Mouse (Mus musculus): ENCODE data around the gene Gabbr2. TPM values are rescaled to one million over a fixed set of nuclear protein-coding genes. Genes with fewer than 3 reads are reported as not detected.

Gabbr2 gene
- total and polyA plus RNA-seq, 3 experiments = not detected

DNA sequence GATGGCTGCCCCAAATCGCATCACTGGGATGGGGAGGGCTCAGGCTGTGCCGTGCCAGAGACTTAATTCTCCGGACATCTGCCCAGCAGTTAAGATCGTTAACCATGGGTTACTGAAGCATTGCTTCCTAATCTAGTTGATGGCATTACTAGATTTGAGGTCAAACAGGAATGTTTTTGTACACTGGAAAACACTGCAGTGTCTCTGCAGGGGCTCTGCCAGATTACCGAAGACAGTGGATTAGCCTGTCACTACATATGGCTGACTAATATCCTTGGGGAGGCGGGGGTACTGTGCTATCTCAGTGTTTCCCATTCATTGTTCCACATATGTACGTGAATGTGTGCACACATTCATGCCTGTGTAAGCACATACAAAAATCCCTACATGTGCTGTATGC, 225.3 kb downstream of the Gabbr2 start:
- Histone ChIP-seq H3K4me2 (ENCODE audit: insufficient read depth, low read depth, poor library complexity, severe bottlenecking) (no peak overlapping the region), H3K4me1 (ENCODE audit: control insufficient read depth in 1 of 2, insufficient read depth in 2 of 2) (peaks cover 0 to 23% of the 10 kb centered on the region in 2 experiments; a peak in 2 of 4 replicates), H3K9ac (ENCODE audit: insufficient read depth, low read depth) (no peak overlapping the region), H3K79me2 (replicated peaks; ENCODE audit: control insufficient read depth, extremely low read depth, insufficient read depth, poor library complexity, severe bottlenecking) (no peaks in the 10 kb centered on the region), H3K36me3 (replicated peaks in 1 of 2; ENCODE audit: control insufficient read depth in 1 of 2, insufficient read depth in 1 of 2, low read length in 1 of 2) (no peaks in the 10 kb centered on the region), H3K27me3 (replicated peaks) (no peaks in the 10 kb centered on the region), H3K9me3 (replicated peaks; ENCODE audit: low read length) (no peaks in the 10 kb centered on the region), H3K27ac (ENCODE audit: insufficient read depth, low read depth) (no peak overlapping the region), H3K4me3 (replicated peaks in 1 of 3; ENCODE audit: low read depth in 2 of 3, low read length in 2 of 3, poor library complexity in 1 of 3) (no peak overlapping the region)
- dilution Hi-C loops (cut with MboI; ENCODE audit: extremely low pct_ligation_motif_present, extremely low pct_unique_long_range_greater_than_20kb, low sequenced_read_pairs) = no loop called here
- no peak for TF ChIP-seq TCF12 (IDR thresholded peaks at IDR 0.05; ENCODE audit: low read depth, low read length)
- no peak for TF ChIP-seq MAX (IDR thresholded peaks at IDR 0.05; ENCODE audit: low read length)
- TF ChIP-seq MAZ (IDR thresholded peaks at IDR 0.05; ENCODE audit: low read depth, low read length) = no peak
- TF ChIP-seq PAX5 (IDR thresholded peaks at IDR 0.05; ENCODE audit: low read length) = no peak
- TF ChIP-seq EP300 (IDR thresholded peaks at IDR 0.05; ENCODE audit: low read length) = no peak
- no peak for TF ChIP-seq RAD21 (IDR thresholded peaks at IDR 0.05; ENCODE audit: low read depth, low read length)
- TF ChIP-seq KAT2A (IDR thresholded peaks at IDR 0.05; ENCODE audit: insufficient replicate concordance, low read length) = no peak
- no peak for TF ChIP-seq POLR2AphosphoS2 (IDR thresholded peaks at IDR 0.05; ENCODE audit: low read depth, low read length)
- no peak for TF ChIP-seq MAFK (IDR thresholded peaks at IDR 0.05; ENCODE audit: insufficient replicate concordance, low read length)
- TF ChIP-seq CTCF (conservative IDR thresholded peaks at IDR 0.05 in 1 of 2, IDR thresholded peaks at IDR 0.05 in 1 of 2; ENCODE audit: low read depth in 2 of 2, low read length in 2 of 2) = no peak
- TF ChIP-seq GABPA (IDR thresholded peaks at IDR 0.05; ENCODE audit: insufficient replicate concordance, low read depth, low read length) = no peak
- TF ChIP-seq USF1 (IDR thresholded peaks at IDR 0.05; ENCODE audit: low read depth, low read length) = no peak
- no peak for TF ChIP-seq ZKSCAN1 (IDR thresholded peaks at IDR 0.05; ENCODE audit: borderline replicate concordance, low read depth, low read length)
- no peak for TF ChIP-seq JUN (IDR thresholded peaks at IDR 0.05; ENCODE audit: insufficient read depth, low read depth, low read length)
- in situ Hi-C loops (cut with MboI; ENCODE audit: low pct_ligation_motif_present, low pct_unique_long_range_greater_than_20kb, low sequenced_read_pairs) = no loop called here
- no peak for DNase-seq (ENCODE audit: extremely low read depth)

DNA sequence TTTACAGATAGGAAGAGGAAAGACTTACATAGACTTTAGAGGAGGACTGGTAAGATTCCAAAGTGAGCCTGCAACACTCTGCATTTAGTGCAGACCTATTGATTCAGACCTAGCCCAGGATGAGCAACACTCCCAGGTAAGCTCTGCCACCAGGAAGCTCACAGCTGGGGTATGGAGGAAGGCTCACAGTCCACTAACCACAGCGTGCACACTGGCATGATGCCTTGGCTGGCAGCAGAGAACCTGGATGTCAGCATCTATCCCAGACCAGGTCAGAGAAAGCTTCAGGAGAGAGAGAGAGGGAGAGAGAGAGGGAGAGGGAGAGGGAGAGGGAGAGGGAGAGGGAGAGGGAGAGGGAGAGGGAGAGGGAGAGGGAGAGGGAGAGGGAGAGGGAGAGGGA, 231.8 kb downstream of the Gabbr2 start:
- DNase-seq (ENCODE audit: extremely low read depth) = no peak
- Histone ChIP-seq H3K9ac (ENCODE audit: insufficient read depth, low read depth) (no peak overlapping the region), H3K4me2 (ENCODE audit: insufficient read depth, low read depth, poor library complexity, severe bottlenecking) (no peak overlapping the region), H3K4me3 (replicated peaks in 1 of 3; ENCODE audit: low read depth in 2 of 3, low read length in 2 of 3, poor library complexity in 1 of 3) (no peak overlapping the region), H3K36me3 (replicated peaks in 1 of 2; ENCODE audit: control insufficient read depth in 1 of 2, insufficient read depth in 1 of 2, low read length in 1 of 2) (no peaks in the 10 kb centered on the region), H3K27me3 (replicated peaks) (peaks cover 1% of the 10 kb centered on the region), H3K4me1 (ENCODE audit: control insufficient read depth in 1 of 2, insufficient read depth in 2 of 2) (peaks cover 3 to 24% of the 10 kb centered on the region in 2 experiments; a peak in 2 of 4 replicates), H3K79me2 (replicated peaks; ENCODE audit: control insufficient read depth, extremely low read depth, insufficient read depth, poor library complexity, severe bottlenecking) (no peaks in the 10 kb centered on the region), H3K27ac (ENCODE audit: insufficient read depth, low read depth) (no peak overlapping the region), H3K9me3 (replicated peaks; ENCODE audit: low read length) (no peaks in the 10 kb centered on the region)
- in situ Hi-C loops (cut with MboI; ENCODE audit: low pct_ligation_motif_present, low pct_unique_long_range_greater_than_20kb, low sequenced_read_pairs) = no loop called here
- TF ChIP-seq GABPA (IDR thresholded peaks at IDR 0.05; ENCODE audit: insufficient replicate concordance, low read depth, low read length) (no peak), POLR2A (IDR thresholded peaks at IDR 0.05; ENCODE audit: low read depth, low read length) (no peak)
- dilution Hi-C loops (cut with MboI; ENCODE audit: extremely low pct_ligation_motif_present, extremely low pct_unique_long_range_greater_than_20kb, low sequenced_read_pairs) = no loop called here
